Mouse (Mus musculus): ENCODE results near the gene Stx3.

Gene Stx3

DNA sequence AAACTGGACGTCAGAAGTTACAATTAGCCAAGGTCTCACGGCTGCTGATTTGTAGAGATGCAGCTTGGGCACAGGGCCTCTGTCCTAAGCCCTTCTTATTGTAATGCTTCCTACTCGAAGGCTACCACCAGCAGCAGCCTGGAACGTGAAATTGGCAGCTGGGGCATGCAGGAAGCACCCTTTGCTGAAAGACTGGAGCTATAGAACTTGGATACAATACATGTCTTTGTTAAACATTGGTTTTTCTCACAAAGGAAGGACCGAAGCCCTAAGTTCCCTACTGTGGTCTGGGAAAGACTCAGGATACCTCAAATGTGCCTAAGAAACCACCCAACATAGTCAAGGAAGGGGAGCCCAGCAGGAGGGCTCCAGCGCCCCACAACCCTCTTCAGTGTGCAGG, 11.4 kb downstream of the Stx3 start:
- no peak for DNase-seq

DNA sequence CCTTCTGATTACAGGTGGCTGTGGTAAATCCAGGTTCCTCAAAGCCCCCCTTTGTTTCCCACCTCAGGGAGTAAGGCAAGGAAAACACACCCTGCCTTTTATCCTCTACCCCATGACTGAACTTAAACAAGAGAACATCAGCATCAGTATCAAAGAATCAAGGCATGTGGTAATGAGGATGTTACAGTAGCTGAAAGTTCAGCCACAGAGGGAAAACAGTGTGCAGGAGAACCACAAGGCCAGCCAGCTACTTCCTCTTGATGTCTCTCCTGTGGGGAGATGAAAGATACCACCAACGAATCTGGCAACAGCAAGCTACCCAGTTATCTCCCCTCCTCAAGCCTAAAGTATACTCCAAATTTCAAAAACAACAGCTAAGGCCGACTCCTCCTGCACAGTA, 12.0 kb downstream of the Stx3 start:
- no peak for DNase-seq

DNA sequence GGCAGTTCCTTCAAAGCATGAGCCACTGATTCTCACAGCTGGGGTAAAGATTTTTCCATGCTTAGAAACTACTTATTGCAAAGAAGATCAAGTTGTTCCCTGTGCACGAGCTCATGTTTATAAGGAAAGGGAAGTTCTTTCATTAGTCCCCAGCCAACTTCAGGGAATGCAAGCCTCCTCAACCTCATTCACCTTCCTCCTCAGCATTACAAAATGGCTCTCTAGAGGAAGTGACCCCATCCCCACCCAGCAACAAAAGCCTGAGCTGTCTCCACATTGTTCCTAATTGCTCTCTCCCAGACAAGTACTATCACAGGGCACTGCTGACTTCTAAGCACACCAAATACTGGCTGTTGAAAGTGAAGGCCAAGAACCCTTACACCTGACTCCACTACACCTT, 14.8 kb downstream of the Stx3 start:
- DNase-seq: no peak

DNA sequence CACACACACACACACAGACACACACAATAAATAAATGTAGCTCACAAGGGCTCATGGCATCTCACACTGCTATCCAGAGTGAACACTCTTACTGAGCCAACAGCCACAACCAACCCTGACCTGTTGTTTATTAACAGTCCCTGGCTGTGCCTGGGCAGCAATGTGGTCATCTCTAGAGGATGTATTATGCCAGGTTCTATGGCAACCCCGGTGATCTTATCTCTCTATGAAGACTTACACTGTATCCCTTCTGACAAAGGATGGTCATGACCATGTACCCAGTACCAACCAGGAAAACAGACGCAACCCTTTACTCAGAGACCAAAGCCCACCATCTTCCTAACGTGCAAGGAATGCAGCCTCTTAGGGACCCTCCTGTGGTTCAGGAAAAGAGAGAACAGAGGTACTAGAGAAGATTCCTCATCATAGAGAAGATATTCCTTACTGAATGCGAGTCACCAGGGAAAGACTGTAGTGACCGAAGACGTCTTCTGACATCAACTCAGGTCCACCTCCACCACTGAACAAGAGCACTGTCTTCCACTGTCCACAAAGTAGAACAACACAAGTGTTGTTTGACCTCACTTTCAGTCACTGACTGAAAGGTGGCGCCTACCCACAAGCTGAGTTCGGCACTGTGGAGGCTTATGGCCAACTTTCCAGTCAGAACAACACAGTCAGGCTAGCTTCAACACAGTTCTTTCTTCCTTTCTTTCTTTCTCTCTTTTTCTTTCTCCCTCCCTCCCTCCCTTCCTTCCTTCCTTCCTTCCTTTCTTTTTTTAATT, 18.5 kb downstream of the Stx3 start:
- no peak for DNase-seq

DNA sequence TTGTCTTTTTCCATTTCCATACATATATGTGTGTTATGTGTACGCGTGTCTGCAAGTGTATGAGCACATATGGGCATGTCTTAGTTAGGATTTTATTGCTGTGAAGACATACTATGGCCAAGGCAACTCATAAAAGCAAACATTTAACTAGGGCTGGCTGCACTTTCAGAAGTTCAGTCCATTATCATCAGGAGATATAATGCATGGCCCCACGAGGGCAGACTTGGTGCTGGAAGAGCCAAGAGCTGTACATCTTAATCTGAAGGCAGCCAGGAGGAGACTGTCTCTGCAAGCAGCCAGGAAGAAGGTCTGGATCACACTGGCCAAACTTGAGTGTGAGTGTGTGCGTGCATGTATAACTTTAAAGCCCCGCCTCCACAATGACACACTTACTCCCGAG, 24.8 kb downstream of the Stx3 start:
- no peak for DNase-seq

DNA sequence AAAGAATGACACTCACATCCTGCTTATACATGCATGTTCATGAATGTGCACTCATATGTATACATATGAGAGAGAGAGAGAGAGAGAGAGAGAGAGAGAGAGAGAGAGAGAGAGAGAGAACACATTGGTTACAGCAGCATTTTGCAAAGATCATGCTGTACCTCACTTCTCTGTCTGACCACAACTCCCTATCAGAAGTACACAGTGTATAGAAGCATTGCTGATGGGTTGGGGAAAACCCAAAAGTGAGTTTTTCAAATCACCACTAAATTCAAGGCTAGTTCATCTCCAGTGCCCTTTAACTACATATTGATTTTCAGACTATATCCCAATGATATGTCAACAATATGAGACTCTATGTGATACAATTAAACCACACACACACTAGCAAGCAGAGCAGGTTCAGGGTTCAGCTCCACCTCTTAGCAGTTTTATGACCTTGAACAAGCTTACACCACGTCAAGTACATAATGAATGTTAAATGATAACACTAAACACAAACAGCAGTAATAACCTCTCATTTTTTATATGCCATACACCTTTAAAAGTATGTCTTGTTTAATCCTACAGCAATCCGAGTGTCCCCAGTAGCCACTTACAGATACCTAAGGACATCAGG, 25.4 kb downstream of the Stx3 start:
- no peak for DNase-seq

DNA sequence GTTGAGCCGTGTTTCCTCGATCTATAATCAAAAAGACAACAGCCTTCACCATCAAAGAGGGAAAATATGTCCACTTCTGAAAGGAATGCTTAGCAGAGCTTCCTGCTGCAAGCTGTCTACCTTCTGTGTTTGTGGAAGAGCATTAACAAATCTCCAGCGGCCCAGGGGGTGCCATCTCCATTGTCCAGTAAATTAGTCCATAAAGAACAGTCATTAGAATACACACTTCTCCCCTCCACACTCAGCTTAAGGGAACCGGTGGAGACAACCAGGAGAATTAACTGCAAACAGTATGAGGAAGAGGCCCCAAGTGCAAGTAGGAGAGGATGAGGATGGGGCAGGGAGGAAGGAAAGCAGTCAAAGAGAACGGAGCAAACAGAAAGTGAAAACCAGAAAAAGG, 27.4 kb downstream of the Stx3 start:
- no peak for DNase-seq

DNA sequence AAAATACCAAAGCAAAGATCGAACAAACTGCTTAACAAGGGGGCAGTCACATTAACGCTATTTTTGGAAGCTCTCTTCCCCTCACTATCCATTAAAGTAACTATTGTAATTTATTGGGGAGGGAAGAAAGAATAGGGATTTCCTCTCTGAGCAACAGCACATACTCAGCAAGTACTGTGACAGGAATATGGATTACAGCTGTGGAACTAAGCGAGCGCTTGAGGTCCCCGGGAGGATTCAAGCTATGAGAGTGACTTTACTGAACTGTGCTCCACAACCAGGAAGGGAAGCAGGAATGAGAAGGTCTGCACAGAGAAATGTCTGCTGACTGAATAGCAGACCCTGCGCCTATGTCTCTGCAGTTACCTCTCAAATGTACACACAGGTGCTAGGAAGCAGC, 30.3 kb downstream of the Stx3 start:
- no peak for DNase-seq

DNA sequence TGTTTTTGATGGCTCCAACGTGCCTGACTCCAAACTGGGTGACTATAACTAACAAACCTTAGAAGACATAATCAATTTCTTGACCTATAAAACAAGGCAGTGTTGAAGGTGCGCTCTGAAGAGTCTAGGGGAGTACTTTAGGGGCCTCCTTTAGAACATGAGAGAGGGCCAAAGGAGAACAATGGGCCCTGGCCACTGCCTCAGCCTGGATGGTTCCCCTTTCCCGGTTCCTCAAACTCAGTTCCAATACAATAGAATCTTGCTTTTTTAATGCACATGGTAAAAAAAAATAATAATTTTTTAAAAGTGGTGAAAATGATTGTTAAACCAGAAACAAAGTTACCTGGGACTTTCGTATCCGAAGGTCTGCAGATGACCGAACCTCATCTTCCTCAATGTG, 31.4 kb downstream of the Stx3 start:
- no peak for DNase-seq

DNA sequence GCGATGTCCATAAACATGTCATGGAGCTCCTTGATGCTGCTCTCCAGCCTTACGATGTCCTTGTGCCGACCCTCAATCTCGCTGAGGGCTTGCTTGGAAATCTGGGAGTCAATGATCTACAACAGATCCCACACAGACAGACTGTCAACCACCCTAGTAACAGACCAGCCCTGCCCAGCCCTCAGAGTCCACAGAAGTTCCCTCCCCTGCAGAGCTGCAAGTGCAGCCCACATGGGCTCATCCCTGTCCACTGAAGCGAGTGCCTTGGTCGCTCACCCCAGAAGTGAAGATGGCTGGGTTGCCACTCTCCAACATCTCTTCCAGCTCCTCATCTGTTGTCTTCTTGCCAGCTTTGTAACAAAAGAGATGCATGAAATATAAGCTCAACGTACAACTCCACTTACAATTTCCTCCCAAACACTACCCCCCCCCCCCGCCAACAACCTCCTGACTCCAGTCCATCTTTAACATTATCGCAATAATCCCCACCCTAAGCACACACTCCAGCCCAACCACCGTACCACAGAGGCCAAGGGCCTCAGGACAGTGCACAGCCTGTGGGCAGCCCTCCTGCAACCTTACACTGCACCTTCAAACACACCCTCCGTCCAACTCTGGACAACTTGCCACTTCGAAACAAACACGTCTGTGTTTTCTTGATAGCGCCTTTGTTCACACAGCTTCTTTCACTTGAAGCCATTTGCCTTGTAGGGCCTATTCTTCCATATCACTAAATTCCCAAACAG, 33.6 kb downstream of the Stx3 start:
- DNase-seq: no peak

DNA sequence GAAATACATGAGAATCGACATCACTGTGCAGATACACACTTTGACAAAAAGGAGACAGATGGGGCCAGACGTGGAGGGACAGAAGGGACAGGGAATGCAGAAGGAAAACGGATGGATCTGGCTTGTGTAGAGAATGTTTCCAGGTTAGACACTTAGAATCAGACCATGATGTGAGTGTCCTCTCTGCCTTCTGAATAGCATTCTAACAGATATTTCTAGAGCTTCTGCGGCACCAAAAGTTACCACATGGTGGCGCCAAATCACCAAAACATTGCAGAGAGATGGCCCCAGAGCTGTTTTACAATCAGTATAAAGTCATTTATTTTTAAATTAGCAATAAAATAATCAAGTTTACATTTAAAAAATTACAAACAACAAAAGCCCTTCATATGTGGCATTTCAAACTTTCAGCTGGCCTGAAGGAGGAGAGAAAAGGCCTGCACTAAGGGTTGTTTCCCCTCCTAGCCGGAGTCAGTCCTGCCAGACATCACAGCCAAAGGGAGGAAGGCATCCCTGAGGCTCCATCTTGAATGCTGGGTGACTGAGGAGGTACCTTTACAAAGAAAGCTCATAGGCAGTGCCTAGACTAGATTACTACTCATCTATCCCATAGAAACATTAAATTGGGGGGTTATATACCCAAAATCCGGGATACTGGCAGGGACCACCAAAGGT, 41.9 kb downstream of the Stx3 start:
- DNase-seq: peak in 1 of 2 experiments; percentile 81

DNA sequence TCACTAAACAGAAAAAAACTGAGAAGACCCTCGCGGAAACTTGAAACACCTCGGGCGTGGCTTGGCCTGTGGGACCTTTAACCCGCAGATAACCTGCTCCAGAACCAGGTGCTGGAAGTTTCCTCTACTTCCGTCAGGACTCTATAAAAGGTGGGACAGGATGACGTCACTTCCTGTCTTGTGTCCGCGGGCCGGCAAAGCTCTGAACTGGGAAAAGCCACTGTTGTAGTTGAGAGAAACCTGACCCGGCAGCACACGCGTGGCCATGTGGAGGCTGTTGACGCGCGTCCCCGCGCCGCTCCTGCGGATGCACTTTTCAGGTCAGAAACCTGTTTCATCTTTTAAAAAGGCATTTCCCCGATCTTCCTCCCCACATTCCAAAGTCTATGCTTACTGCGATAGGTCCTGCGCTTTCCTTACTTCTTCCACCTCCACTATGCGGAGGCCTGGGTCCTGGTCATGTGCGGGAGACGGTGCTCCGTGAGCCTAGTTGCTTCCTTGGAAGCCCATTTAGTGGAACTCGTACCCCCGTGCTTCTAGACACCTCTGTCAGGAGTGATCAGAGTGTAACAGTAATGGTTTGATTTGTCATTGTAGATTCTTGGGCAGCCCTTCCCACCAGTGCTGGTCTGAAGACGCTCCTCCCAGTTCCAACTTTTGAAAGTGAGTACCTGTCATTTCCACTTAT, 48.9 kb downstream of the Stx3 start, which contains the start of gene Mrpl16:
Mrpl16 (plus strand) TSS at position 187 of the 688 bp plus-strand sequence.
- peak; percentile 90 to 93 for DNase-seq

DNA sequence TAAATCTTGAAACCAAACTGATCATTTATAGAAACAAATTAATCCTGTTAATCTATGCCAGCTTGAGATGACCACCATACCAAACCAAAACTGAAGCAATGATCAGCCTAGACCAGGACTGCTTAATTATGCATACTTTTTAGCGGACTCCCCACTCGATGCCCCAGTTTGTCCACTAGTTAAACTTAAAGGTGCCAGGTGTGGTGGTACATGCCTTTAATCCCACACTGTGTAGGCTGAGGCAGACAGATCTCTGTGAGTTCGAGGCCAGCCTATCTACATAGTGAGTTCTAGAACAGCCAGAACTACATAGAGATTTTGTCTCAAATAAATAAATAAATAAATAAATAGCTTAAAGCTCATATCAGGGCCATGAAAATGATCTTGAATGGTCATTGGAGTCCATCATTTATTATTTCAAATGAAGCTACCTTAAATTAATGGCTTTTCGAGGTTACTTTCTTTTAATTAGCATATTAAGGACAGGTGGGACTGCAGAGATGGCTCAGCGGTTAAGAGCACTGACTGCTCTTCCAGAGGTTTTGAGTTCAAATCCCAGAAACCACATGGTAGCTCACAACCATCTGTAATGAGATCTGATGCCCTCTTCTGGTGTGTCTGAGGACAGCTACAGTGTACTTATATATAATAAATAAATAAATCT, 49.8 kb downstream of the Stx3 start:
- no peak for DNase-seq

DNA sequence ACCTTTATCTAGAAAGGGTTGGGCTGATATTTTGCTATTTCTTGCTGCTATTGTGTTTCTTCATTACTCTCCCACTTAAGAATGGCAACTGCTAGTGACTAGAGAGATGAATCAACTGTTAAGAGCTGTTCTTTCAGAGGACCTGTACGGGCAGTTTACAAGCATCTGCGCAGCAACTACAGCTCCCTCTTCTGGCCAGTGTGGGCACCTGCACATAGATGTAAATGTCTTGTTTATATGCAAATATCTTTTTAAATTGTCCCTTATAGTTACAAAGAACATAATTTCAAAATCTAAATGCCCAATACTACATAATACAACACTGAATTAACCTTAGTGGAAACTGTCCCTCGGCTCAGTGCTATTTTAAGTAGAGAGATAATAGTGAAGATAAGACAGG, 51.0 kb downstream of the Stx3 start:
- DNase-seq: no peak

DNA sequence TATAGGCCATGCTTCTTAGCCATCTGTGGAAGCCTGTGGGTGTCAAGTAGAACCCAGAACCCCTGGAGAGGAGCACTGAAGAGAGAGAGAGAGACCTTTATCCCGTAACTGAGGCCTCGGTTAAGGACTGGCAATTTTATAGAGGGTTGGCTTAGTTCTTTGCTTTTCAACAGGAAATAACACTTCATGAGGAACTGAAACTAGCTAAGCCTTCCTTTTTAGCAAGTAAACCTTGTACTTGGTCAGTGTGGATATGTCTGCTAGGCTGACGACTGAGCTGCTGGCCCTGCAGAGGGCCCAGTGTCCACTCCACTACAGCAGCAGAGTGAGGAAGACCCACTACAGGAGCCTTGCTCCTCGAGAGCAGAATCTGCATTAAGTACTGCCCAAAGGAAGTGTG, 52.8 kb downstream of the Stx3 start:
- no peak for DNase-seq

DNA sequence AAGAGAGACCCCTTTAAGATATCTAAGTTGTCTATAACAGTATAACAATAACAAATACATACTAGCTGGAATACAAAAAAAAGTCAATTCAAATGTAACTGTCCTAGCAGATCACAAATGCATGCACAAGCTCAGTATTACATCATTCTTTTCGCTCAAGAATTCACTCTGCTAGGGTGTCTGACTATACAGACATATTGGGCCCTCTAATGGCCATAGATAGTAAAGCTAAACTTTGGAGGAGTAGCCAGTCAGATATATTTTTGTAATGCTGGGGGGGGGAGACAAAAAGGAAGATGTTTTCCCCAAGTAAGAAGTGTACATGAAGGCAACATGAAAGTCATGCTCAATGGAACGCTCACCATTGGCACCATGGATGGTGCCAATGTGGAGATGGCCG, 54.1 kb downstream of the Stx3 start:
- no peak for DNase-seq

DNA sequence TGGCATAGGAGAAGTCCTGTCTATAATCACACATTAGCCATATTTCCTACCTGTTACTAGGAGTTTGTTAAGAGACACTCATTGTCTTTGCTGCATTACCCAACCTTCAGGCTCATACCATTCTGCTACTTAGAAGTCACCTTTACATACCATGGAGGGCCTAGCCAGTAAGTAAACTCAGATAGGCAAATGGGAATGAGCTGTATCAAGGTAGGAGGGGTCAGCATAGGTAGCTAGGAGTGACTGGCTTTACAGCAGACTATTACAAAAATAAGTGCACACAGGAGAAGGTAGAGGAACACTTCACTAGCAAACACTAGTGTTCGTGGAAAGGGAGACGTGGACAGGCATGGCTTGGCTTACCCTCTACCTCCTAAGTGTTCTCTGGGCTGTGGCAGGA, 71.9 kb downstream of the Stx3 start, which contains the start of gene Gif:
Gif (plus strand) TSS at position 257 of the 400 bp plus-strand sequence.
- DNase-seq: no peak

DNA sequence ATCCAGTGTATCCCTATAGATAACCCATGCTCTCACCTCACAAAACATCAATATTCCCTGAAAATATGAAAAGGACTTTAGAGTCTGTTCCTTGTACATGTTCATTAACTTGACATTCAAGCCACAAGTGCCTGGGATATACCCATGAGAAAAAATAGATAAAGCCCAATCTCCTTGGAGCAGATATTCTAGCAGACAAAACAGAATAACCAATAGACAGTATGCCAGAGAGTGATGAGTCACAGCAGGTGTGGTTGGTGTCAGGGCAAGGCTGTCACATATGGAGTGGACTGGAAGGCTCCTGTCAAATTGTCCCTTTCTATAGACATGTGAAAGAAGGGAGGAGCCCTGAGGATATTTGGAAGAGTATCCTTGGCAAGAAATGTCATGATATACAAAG, 73.5 kb downstream of the Stx3 start:
- DNase-seq: no peak

DNA sequence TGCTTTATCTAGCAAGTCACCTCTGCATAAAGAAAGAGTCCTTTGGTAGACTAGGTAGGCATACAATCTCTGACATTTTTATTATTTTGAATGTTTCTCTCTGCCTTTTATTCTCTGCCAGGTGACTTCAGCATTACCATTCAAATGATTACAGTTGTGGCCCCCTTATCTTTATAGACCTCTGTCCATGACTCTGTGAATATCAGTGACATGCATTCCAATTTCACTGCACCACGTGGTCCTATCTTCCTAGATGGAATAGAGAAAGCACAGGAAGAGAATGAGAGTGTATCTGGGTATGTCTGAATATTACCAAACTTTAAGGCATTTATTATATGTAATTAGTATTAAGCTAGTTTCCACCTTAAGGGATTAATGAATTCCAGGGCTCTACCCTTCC, 82.7 kb downstream of the Stx3 start:
- no peak for DNase-seq

DNA sequence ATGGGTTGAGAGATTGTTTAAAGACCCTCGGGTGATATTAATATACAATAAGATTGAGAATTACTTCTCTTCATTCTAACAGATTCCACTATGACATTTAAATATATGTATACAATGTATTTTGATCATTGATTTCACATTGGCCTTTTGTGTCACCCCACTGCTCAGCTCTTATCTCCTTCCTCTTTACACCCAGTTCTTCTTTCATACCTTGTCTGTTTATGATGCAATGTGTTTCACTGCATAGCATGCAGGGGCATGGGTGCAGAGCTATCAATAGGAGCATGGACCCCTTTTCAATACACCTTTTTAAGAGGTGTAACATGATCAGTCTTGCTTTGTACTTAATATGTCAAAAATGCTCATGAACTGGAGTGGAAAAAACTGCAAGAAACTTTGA, 88.9 kb downstream of the Stx3 start:
- DNase-seq: no peak

DNA sequence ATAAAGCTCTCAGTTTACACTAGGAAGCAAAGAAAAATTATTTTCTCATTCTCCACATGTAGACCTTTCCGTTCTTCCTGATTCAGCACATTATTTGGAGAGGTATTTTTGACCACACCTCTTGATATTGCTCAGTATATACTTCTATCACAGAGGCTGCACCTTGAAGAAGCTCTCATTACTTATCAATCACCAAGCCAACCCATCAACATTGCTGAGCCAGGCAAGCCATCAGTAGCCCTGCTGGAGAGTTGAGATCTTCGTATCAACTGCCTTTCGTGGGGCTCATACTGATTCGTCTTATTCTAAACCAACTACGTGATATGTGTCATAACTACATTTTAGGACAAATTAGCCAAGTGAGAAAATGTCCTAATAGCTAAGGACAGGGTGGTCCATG, 91.9 kb downstream of the Stx3 start:
- no peak for DNase-seq

DNA sequence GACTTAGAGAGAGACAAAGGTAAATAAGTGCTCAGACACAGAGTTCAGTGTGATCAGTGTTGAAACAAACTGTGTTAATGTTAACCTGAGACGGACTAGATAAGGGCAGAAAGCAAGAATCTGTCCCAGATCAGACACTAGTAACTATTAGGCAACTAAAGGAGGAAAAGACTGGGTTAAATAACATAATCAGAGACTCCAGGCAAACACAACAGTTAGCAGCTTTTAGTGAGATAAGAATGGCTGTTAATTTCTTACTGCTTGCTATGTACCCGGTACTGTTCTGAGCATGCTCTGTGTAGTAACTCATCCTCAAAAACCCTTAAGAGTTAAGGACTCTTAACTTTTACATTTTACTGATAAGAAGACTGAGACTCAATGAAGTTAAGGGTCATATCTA, 93.3 kb downstream of the Stx3 start:
- no peak for DNase-seq
